Mouse (Mus musculus): ENCODE results near the gene Zfyve26. TPM values are rescaled to one million over a fixed set of nuclear protein-coding genes. Genes with fewer than 3 reads are reported as not detected.
A peak's percentile ranks its signal among the peaks of the same experiment; 100 is the strongest.
"Not testable (repeated sequence)": the region's sequence is repeated elsewhere in the genome, so short reads cannot be mapped to it uniquely, and the experiment has no call there.

The Zfyve26 gene
- polyA plus RNA-seq, 1 experiment from 2014 or later = 11.5 TPM

GRCm38 (mm10) chr12:79192193-79192592, 103.9 kb downstream of the Zfyve26 start, which contains the start of gene Rdh11:
Rdh11 (minus strand) TSS chr12:79192293.
- Histone ChIP-seq H3K9me3 (ENCODE audit: control insufficient read depth, low read length) (no peaks in the 10 kb centered on the region), H3K36me3 (ENCODE audit: control insufficient read depth, insufficient read depth) (peaks cover 5% of the 10 kb centered on the region; the same call in 1 of the 2 replicates), H3K4me1 (replicated peaks; ENCODE audit: control insufficient read depth, insufficient read depth, low read length) (peaks cover 13% of the 10 kb centered on the region), H3K4me2 (ENCODE audit: low read length) (peak within 1 kb of the TSS; percentile 75), H3K4me3 (replicated peaks; ENCODE audit: low read length) (peak within 1 kb of the TSS; percentile 74), H3K27ac (ENCODE audit: low read length) (peak within 1 kb of the TSS; percentile 79), H3K9ac (replicated peaks; ENCODE audit: low read depth, low read length) (peak within 1 kb of the TSS; percentile 73), H3K27me3 (replicated peaks; ENCODE audit: control insufficient read depth, insufficient read depth, low read length) (no peaks in the 10 kb centered on the region)
- 63% methylated on average over 6 of the region's 6 CpGs for WGBS
- no peak for ATAC-seq

GRCm38 (mm10) chr12:79191701-79192100, 104.4 kb downstream of the Zfyve26 start:
- Histone ChIP-seq H3K9ac (replicated peaks; ENCODE audit: low read depth, low read length) (peak overlapping the region; percentile 73), H3K4me1 (replicated peaks; ENCODE audit: control insufficient read depth, insufficient read depth, low read length) (peaks cover 13% of the 10 kb centered on the region), H3K27me3 (replicated peaks; ENCODE audit: control insufficient read depth, insufficient read depth, low read length) (no peaks in the 10 kb centered on the region), H3K27ac (ENCODE audit: low read length) (peak overlapping the region; percentile 79), H3K4me2 (ENCODE audit: low read length) (peak overlapping the region; percentile 75), H3K36me3 (ENCODE audit: control insufficient read depth, insufficient read depth) (peaks cover 8% of the 10 kb centered on the region; the same call in 1 of the 2 replicates), H3K4me3 (replicated peaks; ENCODE audit: low read length) (peak overlapping the region; percentile 74), H3K9me3 (ENCODE audit: control insufficient read depth, low read length) (no peaks in the 10 kb centered on the region)
- ATAC-seq = peak; percentile 93
- WGBS = 6% methylated on average over 14 of the region's 14 CpGs

- Histone ChIP-seq H3K36me3 (ENCODE audit: control insufficient read depth, insufficient read depth) (peaks cover 12% of the 10 kb centered on the region; the same call in 1 of the 2 replicates), H3K9ac (replicated peaks; ENCODE audit: low read depth, low read length) (peak overlapping the region; percentile 73), H3K4me3 (replicated peaks; ENCODE audit: low read length) (peak overlapping the region; percentile 74), H3K9me3 (ENCODE audit: control insufficient read depth, low read length) (no peaks in the 10 kb centered on the region), H3K4me1 (replicated peaks; ENCODE audit: control insufficient read depth, insufficient read depth, low read length) (peaks cover 13% of the 10 kb centered on the region), H3K27ac (ENCODE audit: low read length) (peak overlapping the region; percentile 79), H3K27me3 (replicated peaks; ENCODE audit: control insufficient read depth, insufficient read depth, low read length) (no peaks in the 10 kb centered on the region), H3K4me2 (ENCODE audit: low read length) (peak overlapping the region; percentile 75)
- under 1% methylated on average over 18 of the region's 18 CpGs for WGBS
- ATAC-seq = peak; percentile 94
These were observed 105.0 kb downstream of the Zfyve26 start for GRCm38 (mm10) chr12:79190931-79191673.

- not testable (repeated sequence) for H3K4me1 ChIP-seq (replicated peaks; ENCODE audit: control insufficient read depth, insufficient read depth, low read length); H3K27ac ChIP-seq (ENCODE audit: low read length); H3K9ac ChIP-seq (replicated peaks; ENCODE audit: low read depth, low read length); H3K4me2 ChIP-seq (ENCODE audit: low read length); ATAC-seq; H3K9me3 ChIP-seq (ENCODE audit: control insufficient read depth, low read length); H3K4me3 ChIP-seq (replicated peaks; ENCODE audit: low read length); H3K27me3 ChIP-seq (replicated peaks; ENCODE audit: control insufficient read depth, insufficient read depth, low read length)
- WGBS = 86% methylated on average over 4 of the region's 6 CpGs
- peaks cover 40% of the 10 kb centered on the region for H3K36me3 ChIP-seq (ENCODE audit: control insufficient read depth, insufficient read depth)
These were observed 110.9 kb downstream of the Zfyve26 start for GRCm38 (mm10) chr12:79185160-79185559.

Other genes with a start within 250 kb of the Zfyve26 start
- gene Pigh, start 206.7 kb downstream of the Zfyve26 start, polyA plus RNA-seq (2015; fragmentation: Nextera tagmentation; extraction: Ambion mirVana) = 21.2 and 21.6 TPM in 2 replicates
- gene Arg2, start 165.5 kb downstream of the Zfyve26 start, polyA plus RNA-seq (2015; fragmentation: Nextera tagmentation; extraction: Ambion mirVana) = 13.2 and 17.6 TPM in 2 replicates
- 190 and 191 TPM in 2 replicates for gene Vti1b, start 123.6 kb downstream of the Zfyve26 start, polyA plus RNA-seq (2015; fragmentation: Nextera tagmentation; extraction: Ambion mirVana)
- 38.1 and 40.0 TPM in 2 replicates for gene Rdh11, start 104.0 kb downstream of the Zfyve26 start, polyA plus RNA-seq (2015; fragmentation: Nextera tagmentation; extraction: Ambion mirVana)
- gene Rdh12, start 87.4 kb downstream of the Zfyve26 start, polyA plus RNA-seq (2015; fragmentation: Nextera tagmentation; extraction: Ambion mirVana) = 0.77 and 1.4 TPM in 2 replicates
- 2.6 and 2.7 TPM in 2 replicates for gene Rad51b, start 978 bp upstream of the Zfyve26 start, polyA plus RNA-seq (2015; fragmentation: Nextera tagmentation; extraction: Ambion mirVana)